Mouse (Mus musculus): Measurements from ENCODE around the gene Fam69b. TPM values are rescaled to one million over a fixed set of nuclear protein-coding genes. Genes with fewer than 3 reads are reported as not detected.
"Not testable (repeated sequence)": the region's sequence is repeated elsewhere in the genome, so short reads cannot be mapped to it uniquely, and the experiment has no call there.

Gene Fam69b
- polyA plus RNA-seq, 1 experiment from 2014 or later, result 128 TPM

- peak overlapping the region; percentile 50 for H3K9ac ChIP-seq
- no peak for DNase-seq (ENCODE audit: low spot score)
- H3K4me3 ChIP-seq (replicated peaks; ENCODE audit: low read length), result peak overlapping the region; percentile 33
- no peak overlapping the region for H3K27ac ChIP-seq
- 0 out of 2 replicates have a peak, but pooled peaks have one; percentile 34 for ATAC-seq (ENCODE audit: low FRiP score)
- WGBS, result 50% methylated on average over 29 of the region's 29 CpGs
- H3K4me2 ChIP-seq (replicated peaks), result peak overlapping the region; percentile 64
- H3K4me1 ChIP-seq (replicated peaks; ENCODE audit: control insufficient read depth, insufficient read depth, low read length), result no peaks in the 10 kb centered on the region
- H3K27me3 ChIP-seq (ENCODE audit: control insufficient read depth, insufficient read depth, low read length), result no peaks in the 10 kb centered on the region
- H3K36me3 ChIP-seq (replicated peaks; ENCODE audit: control insufficient read depth, insufficient read depth), result no peaks in the 10 kb centered on the region
- no peaks in the 10 kb centered on the region for H3K9me3 ChIP-seq (ENCODE audit: control insufficient read depth, low read length)
Observed at GRCm38 (mm10) chr2:26661768-26662508, 33.7 kb downstream of the Fam69b start.

DNA sequence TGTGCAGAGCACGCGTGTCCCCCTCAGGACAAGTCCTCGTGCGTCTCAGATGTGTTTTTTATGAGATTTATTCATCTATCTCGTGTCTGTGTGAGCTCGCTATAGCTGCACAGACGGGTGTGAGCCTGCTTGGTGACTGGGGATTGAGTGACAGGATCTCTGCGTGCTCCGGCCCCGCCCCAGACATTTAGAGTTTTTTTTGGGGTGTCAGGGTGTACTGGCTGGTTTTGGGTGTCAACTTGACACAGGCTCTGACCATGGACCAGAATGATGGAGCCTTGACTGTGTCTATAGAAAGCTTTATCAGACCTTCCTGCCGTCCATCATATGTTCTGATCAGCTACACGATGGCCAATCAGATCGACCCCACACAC is 34.2 kb downstream of the Fam69b start:
- Histone ChIP-seq H3K4me3 (replicated peaks; ENCODE audit: low read length) (no peak overlapping the region), H3K4me2 (replicated peaks) (no peak overlapping the region)
- no peak for ATAC-seq (ENCODE audit: low FRiP score)

GRCm38 (mm10) chr2:26663112-26663511 is 34.9 kb downstream of the Fam69b start:
- Histone ChIP-seq H3K27me3 (ENCODE audit: control insufficient read depth, insufficient read depth, low read length) (no peaks in the 10 kb centered on the region), H3K27ac (no peak overlapping the region), H3K4me2 (replicated peaks) (no peak overlapping the region), H3K9ac (no peak overlapping the region), H3K9me3 (ENCODE audit: control insufficient read depth, low read length) (no peaks in the 10 kb centered on the region), H3K4me3 (replicated peaks; ENCODE audit: low read length) (no peak overlapping the region), H3K36me3 (replicated peaks; ENCODE audit: control insufficient read depth, insufficient read depth) (no peaks in the 10 kb centered on the region), H3K4me1 (replicated peaks; ENCODE audit: control insufficient read depth, insufficient read depth, low read length) (no peaks in the 10 kb centered on the region)
- DNase-seq (ENCODE audit: low spot score) (no peak), ATAC-seq (ENCODE audit: low FRiP score) (no peak)
- 84% methylated on average over 10 of the region's 10 CpGs for WGBS

More for the DNA sequence above, 34.2 kb downstream of the Fam69b start:
- Histone ChIP-seq H3K9ac (no peak overlapping the region), H3K27me3 (ENCODE audit: control insufficient read depth, insufficient read depth, low read length) (no peaks in the 10 kb centered on the region), H3K27ac (no peak overlapping the region), H3K9me3 (ENCODE audit: control insufficient read depth, low read length) (no peaks in the 10 kb centered on the region), H3K36me3 (replicated peaks; ENCODE audit: control insufficient read depth, insufficient read depth) (no peaks in the 10 kb centered on the region), H3K4me1 (replicated peaks; ENCODE audit: control insufficient read depth, insufficient read depth, low read length) (no peaks in the 10 kb centered on the region)
- 78% methylated on average over 13 of the region's 13 CpGs for WGBS
- DNase-seq (ENCODE audit: low spot score), result no peak

- H3K9me3 ChIP-seq (ENCODE audit: control insufficient read depth, low read length); H3K27ac ChIP-seq; H3K4me1 ChIP-seq (replicated peaks; ENCODE audit: control insufficient read depth, insufficient read depth, low read length); ATAC-seq (ENCODE audit: low FRiP score); H3K4me2 ChIP-seq (replicated peaks); H3K9ac ChIP-seq; H3K4me3 ChIP-seq (replicated peaks; ENCODE audit: low read length); H3K27me3 ChIP-seq (ENCODE audit: control insufficient read depth, insufficient read depth, low read length); H3K36me3 ChIP-seq (replicated peaks; ENCODE audit: control insufficient read depth, insufficient read depth): not testable (repeated sequence)
- peak; percentile 49 for DNase-seq (ENCODE audit: low spot score)
- 61% methylated on average over 1 of the region's 1 CpGs for WGBS
Observed at GRCm38 (mm10) chr2:26663551-26663950, 35.3 kb downstream of the Fam69b start.

DNA sequence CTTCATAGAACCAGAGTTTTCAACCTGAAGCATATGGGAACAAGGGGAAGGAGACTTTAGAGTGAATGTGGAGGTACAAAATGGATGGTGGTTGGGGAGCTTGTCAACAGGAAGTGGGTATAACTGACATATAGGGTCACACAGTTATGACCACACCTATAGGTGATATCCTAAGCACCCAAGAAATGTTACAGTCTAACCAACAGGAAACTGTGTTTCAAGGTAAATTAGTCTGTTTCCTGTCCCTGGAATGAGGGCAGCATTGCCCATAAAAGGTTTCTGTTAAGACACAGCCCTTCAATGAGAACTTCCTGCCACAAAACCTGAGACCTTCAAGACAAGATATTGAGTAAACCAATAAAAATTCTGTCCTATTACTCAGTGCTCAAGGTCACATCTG is 40.5 kb downstream of the Fam69b start:
- Histone ChIP-seq H3K9ac (no peak overlapping the region), H3K36me3 (replicated peaks; ENCODE audit: control insufficient read depth, insufficient read depth) (no peaks in the 10 kb centered on the region), H3K4me2 (replicated peaks) (no peak overlapping the region), H3K9me3 (ENCODE audit: control insufficient read depth, low read length) (no peaks in the 10 kb centered on the region), H3K4me1 (replicated peaks; ENCODE audit: control insufficient read depth, insufficient read depth, low read length) (no peaks in the 10 kb centered on the region), H3K4me3 (replicated peaks; ENCODE audit: low read length) (no peak overlapping the region), H3K27me3 (ENCODE audit: control insufficient read depth, insufficient read depth, low read length) (no peaks in the 10 kb centered on the region), H3K27ac (no peak overlapping the region)
- ATAC-seq (ENCODE audit: low FRiP score), result no peak
- no peak for DNase-seq (ENCODE audit: low spot score)

GRCm38 (mm10) chr2:26671182-26671581 is 42.9 kb downstream of the Fam69b start, which contains the start of gene Lcn4:
Gene Lcn4, minus strand, starts transcription at chr2:26671282.
- 91% methylated on average over 3 of the region's 3 CpGs for WGBS
- ATAC-seq (ENCODE audit: low FRiP score), result no peak
- no peak within 1 kb of the TSS for H3K4me2 ChIP-seq (replicated peaks)
- no peaks in the 10 kb centered on the region; the same call in 1 of the 2 replicates for H3K27me3 ChIP-seq (ENCODE audit: control insufficient read depth, insufficient read depth, low read length)
- no peak for DNase-seq (ENCODE audit: low spot score)
- H3K9ac ChIP-seq, result no peak within 1 kb of the TSS
- no peak within 1 kb of the TSS for H3K27ac ChIP-seq
- H3K9me3 ChIP-seq (ENCODE audit: control insufficient read depth, low read length), result no peaks in the 10 kb centered on the region
- H3K4me1 ChIP-seq (replicated peaks; ENCODE audit: control insufficient read depth, insufficient read depth, low read length), result no peaks in the 10 kb centered on the region
- H3K4me3 ChIP-seq (replicated peaks; ENCODE audit: low read length), result no peak within 1 kb of the TSS
- no peaks in the 10 kb centered on the region for H3K36me3 ChIP-seq (replicated peaks; ENCODE audit: control insufficient read depth, insufficient read depth)

MicroRNAs encoded within 50 kb of the gene (microRNA counts, 519-probe panel; counts per million panel counts)
- microRNA mmu-miR-126-3p (7,051 counts per million, percentile 94 among the panel's probes with 10 or more counts), microRNA mmu-miR-126-5p (4,711 counts per million, percentile 47 among the panel's probes with 10 or more counts)

Small RNA genes within 50 kb of the gene (microRNA-seq; reads per million reads assigned to microRNA genes)
- 0.48 reads per million for gene Mir126a
- not detected for gene Mir126b

Other genes with a start within 250 kb of the Fam69b start
- gene Snapc4, start 247.8 kb upstream of the Fam69b start, polyA plus RNA-seq (2014; fragmentation: Nextera tagmentation; extraction: Ambion mirVana), result 25.4 and 29.3 TPM in 2 replicates
- gene Entr1, start 239.1 kb upstream of the Fam69b start, polyA plus RNA-seq (2014; fragmentation: Nextera tagmentation; extraction: Ambion mirVana), result 134 and 141 TPM in 2 replicates
- gene Pmpca, start 239.1 kb upstream of the Fam69b start, polyA plus RNA-seq (2014; fragmentation: Nextera tagmentation; extraction: Ambion mirVana), result 76.8 and 81.6 TPM in 2 replicates
- gene Inpp5e, start 219.3 kb upstream of the Fam69b start, polyA plus RNA-seq (2014; fragmentation: Nextera tagmentation; extraction: Ambion mirVana), result 22.1 and 23.0 TPM in 2 replicates
- 29.1 and 30.0 TPM in 2 replicates for gene Sec16a, start 183.2 kb upstream of the Fam69b start, polyA plus RNA-seq (2014; fragmentation: Nextera tagmentation; extraction: Ambion mirVana)
- gene Notch1, start 111.8 kb upstream of the Fam69b start, polyA plus RNA-seq (2014; fragmentation: Nextera tagmentation; extraction: Ambion mirVana), result 23.3 and 25.6 TPM in 2 replicates
- 62.2 and 69.2 TPM in 2 replicates for gene Egfl7, start 48.4 kb upstream of the Fam69b start, polyA plus RNA-seq (2014; fragmentation: Nextera tagmentation; extraction: Ambion mirVana)
- gene Gm20532, start 41.8 kb upstream of the Fam69b start, polyA plus RNA-seq (2014; fragmentation: Nextera tagmentation; extraction: Ambion mirVana), result not detected in 2 replicates
- gene Agpat2, start 24.0 kb upstream of the Fam69b start, polyA plus RNA-seq (2014; fragmentation: Nextera tagmentation; extraction: Ambion mirVana), result 5.6 and 6.6 TPM in 2 replicates
- gene Lcn4, start 42.8 kb downstream of the Fam69b start, polyA plus RNA-seq (2014; fragmentation: Nextera tagmentation; extraction: Ambion mirVana), result not detected in 2 replicates
- gene Abo, start 236.5 kb downstream of the Fam69b start, polyA plus RNA-seq (2014; fragmentation: Nextera tagmentation; extraction: Ambion mirVana), result not detected in 2 replicates